Mouse (Mus musculus) liver, embryonic 14.5 days (tissue): ENCODE data around the gene Ccng1.

Experiments used
- CTCF ChIP-seq: IDR thresholded peaks from 2 replicates; pipeline ENCODE4 v1.5.1; 2016; ENCODE audit warnings: antibody characterized with exemption, low read depth, control low read depth
- EP300 ChIP-seq: IDR thresholded peaks from 2 replicates; pipeline ENCODE4 v1.6.1; 2016; ENCODE audit warnings: antibody characterized with exemption, low read depth

- TF ChIP-seq CTCF (no peak), EP300 (no peak)
Observed at GRCm38 (mm10) chr11:40713858-40714257, 41.3 kb downstream of the Ccng1 start.
